Mouse (Mus musculus): ENCODE results near the gene Syne3.
A peak's percentile ranks its signal among the peaks of the same experiment; 100 is the strongest.

Gene Syne3

GRCm38 (mm10) chr12:105000487-105001283 is 8.9 kb downstream of the Syne3 start:
- peak; percentile 60 for DNase-seq (ENCODE audit: low read depth)

GRCm38 (mm10) chr12:104999171-104999570 is 10.4 kb downstream of the Syne3 start:
- DNase-seq (ENCODE audit: low read depth): no peak

- DNase-seq (ENCODE audit: low read depth): no peak
These were observed 11.1 kb downstream of the Syne3 start for GRCm38 (mm10) chr12:104998541-104998940.

- no peak for DNase-seq (ENCODE audit: low read depth)
These were observed 11.8 kb downstream of the Syne3 start for GRCm38 (mm10) chr12:104997641-104998293.

GRCm38 (mm10) chr12:104997159-104997558 is 12.4 kb downstream of the Syne3 start:
- no peak for DNase-seq (ENCODE audit: low read depth)

- no peak for DNase-seq (ENCODE audit: low read depth)
These were observed 13.4 kb downstream of the Syne3 start for GRCm38 (mm10) chr12:104996012-104996728.

- DNase-seq (ENCODE audit: low read depth): no peak
These were observed 14.2 kb downstream of the Syne3 start for GRCm38 (mm10) chr12:104995259-104995876.

GRCm38 (mm10) chr12:104992838-104993237 is 16.8 kb downstream of the Syne3 start:
- DNase-seq (ENCODE audit: low read depth): peak; percentile 41

- DNase-seq (ENCODE audit: low read depth): peak; percentile 77
These were observed 17.4 kb downstream of the Syne3 start for GRCm38 (mm10) chr12:104992123-104992741.

- no peak for DNase-seq (ENCODE audit: low read depth)
These were observed 18.7 kb downstream of the Syne3 start for GRCm38 (mm10) chr12:104990741-104991454.

GRCm38 (mm10) chr12:104987936-104988335 is 21.7 kb downstream of the Syne3 start:
- DNase-seq (ENCODE audit: low read depth): no peak

GRCm38 (mm10) chr12:104986781-104987180 is 22.8 kb downstream of the Syne3 start:
- DNase-seq (ENCODE audit: low read depth): peak; percentile 81

GRCm38 (mm10) chr12:104986001-104986400 is 23.6 kb downstream of the Syne3 start:
- DNase-seq (ENCODE audit: low read depth): no peak

- peak; percentile 40 for DNase-seq (ENCODE audit: low read depth)
These were observed 24.5 kb downstream of the Syne3 start for GRCm38 (mm10) chr12:104985088-104985487.

GRCm38 (mm10) chr12:104983476-104983875 is 26.1 kb downstream of the Syne3 start:
- peak; percentile 94 for DNase-seq (ENCODE audit: low read depth)

- no peak for DNase-seq (ENCODE audit: low read depth)
These were observed 30.5 kb downstream of the Syne3 start for GRCm38 (mm10) chr12:104978943-104979723.

GRCm38 (mm10) chr12:104978420-104978819 is 31.2 kb downstream of the Syne3 start:
- peak; percentile 94 for DNase-seq (ENCODE audit: low read depth)

GRCm38 (mm10) chr12:104976903-104977302 is 32.7 kb downstream of the Syne3 start:
- no peak for DNase-seq (ENCODE audit: low read depth)

GRCm38 (mm10) chr12:104976331-104976817 is 33.2 kb downstream of the Syne3 start:
- DNase-seq (ENCODE audit: low read depth): no peak

- peak; percentile 63 for DNase-seq (ENCODE audit: low read depth)
These were observed 36.7 kb downstream of the Syne3 start for GRCm38 (mm10) chr12:104972860-104973259.

Data from NIH3T3 (cell line).